Mouse (Mus musculus) lung, adult 2 months (tissue): ENCODE results near the gene Adgrl3. TPM values are rescaled to one million over a fixed set of nuclear protein-coding genes. Genes with fewer than 3 reads are reported as not detected.

Experiments
- DNase-seq: peaks from one replicate; pipeline ENCODE4 v3.0.0; 2022
- H3K4me1 ChIP-seq: fragments of 200-500 bp; 2 replicates; pipeline ENCODE4 v1.6.1; 2011; ENCODE audit warnings: low read length; ENCODE audit not compliant: control insufficient read depth, insufficient read depth
- H3K4me3 ChIP-seq: fragments of 200-500 bp; replicated peaks from 2 replicates; pipeline ENCODE3; 2011; ENCODE audit warnings: low read depth, mild to moderate bottlenecking, control low read depth, low read length; ENCODE audit errors: extremely low read depth
- CTCF ChIP-seq: fragments of 200-500 bp; IDR thresholded peaks from 2 replicates; pipeline ENCODE4 v1.5.1; 2011; ENCODE audit warnings: mild to moderate bottlenecking, low read length, control low read depth; ENCODE audit not compliant: insufficient read depth
- POLR2A ChIP-seq: fragments of 200-500 bp; IDR thresholded peaks from 2 replicates; pipeline ENCODE4 v1.6.1; 2011; ENCODE audit warnings: low read depth, mild to moderate bottlenecking, control low read depth, low read length, borderline replicate concordance; ENCODE audit errors: extremely low read depth
- WGBS: fragments of 180-500 bp; shearing (Covaris S2); methylation state at CpG from one replicate; pipeline ENCODE4 v1.1.7; 2018; 5-methylcytosine and 5-hydroxymethylcytosine counted together
- polyA plus RNA-seq: library from polyadenylated mRNA; depleted of rRNA; stranded (reverse); fragments of >200 nt; gene quantifications from 2 replicates; pipeline ENCODE4 v1.2.3, GENCODE M21; 2012

The Adgrl3 gene
- polyA plus RNA-seq, 1 experiment: 22.5 TPM

DNA sequence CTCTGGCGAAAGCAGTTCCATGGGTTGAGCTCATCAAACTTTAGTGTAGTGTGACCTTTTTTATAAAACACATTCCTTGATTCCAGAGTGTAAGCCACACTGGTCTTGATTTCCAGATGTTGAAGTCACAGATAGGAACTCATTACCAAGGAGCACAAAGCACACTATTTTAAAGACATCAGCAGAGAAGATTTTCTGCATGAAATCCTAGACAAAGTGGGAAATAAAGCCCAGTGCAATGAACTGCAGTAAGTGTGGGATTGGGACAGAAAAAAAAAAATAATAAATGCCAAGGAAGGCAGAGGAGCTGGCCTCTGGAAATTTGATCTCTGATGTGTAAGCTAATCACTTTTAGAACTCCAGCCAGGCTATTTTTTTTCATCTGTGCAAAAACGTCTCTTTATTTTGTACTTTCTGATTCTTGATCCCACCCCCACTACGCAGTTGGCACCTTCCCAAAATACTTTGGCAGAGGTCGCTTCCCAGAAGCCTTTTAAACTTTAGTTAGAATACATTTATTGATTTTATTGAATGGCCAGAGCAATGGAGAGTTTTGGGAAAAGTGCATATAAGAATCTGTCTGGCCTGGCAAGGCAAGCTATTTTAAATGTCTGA is 169.0 kb downstream of the Adgrl3 start:
- DNase-seq: no peak
- Histone ChIP-seq H3K4me1 (no peaks in the 10 kb centered on the region), H3K4me3 (no peak overlapping the region)
- TF ChIP-seq POLR2A (no peak), CTCF (no peak)
- 38% methylated on average over 4 of the region's 4 CpGs for WGBS

DNA sequence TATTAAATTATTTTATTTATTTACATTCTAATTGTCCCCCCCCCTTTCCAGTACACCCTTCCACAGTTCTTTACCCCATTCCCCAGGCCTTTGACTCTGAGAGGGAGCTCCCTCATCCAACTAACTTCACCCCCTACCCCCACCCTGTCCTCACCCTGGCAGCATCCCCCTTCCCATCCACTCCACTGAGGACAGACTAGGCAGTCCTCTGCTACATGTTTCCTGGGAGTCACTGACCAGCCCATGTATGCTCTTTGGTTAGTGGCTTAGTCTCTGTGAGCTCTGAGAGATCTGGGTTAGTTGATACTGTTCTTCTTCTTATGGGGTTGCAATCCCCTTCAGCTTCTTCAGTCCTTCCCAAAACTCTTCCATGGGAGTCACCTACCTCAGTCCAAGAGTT is 180.4 kb downstream of the Adgrl3 start:
- no peak for TF ChIP-seq CTCF
- no peak for TF ChIP-seq POLR2A
- Histone ChIP-seq H3K4me3 (no peak overlapping the region), H3K4me1 (peaks cover 3% of the 10 kb centered on the region; the same call in 1 of the 2 replicates)
- no peak for DNase-seq

- Histone ChIP-seq H3K4me1 (peaks cover 3% of the 10 kb centered on the region; the same call in 1 of the 2 replicates), H3K4me3 (no peak overlapping the region)
- no peak for TF ChIP-seq POLR2A
- no peak for TF ChIP-seq CTCF
- 87% methylated on average over 4 of the region's 4 CpGs for WGBS
- DNase-seq: no peak
Observed at GRCm38 (mm10) chr5:81201885-81202284, 181.9 kb downstream of the Adgrl3 start.

DNA sequence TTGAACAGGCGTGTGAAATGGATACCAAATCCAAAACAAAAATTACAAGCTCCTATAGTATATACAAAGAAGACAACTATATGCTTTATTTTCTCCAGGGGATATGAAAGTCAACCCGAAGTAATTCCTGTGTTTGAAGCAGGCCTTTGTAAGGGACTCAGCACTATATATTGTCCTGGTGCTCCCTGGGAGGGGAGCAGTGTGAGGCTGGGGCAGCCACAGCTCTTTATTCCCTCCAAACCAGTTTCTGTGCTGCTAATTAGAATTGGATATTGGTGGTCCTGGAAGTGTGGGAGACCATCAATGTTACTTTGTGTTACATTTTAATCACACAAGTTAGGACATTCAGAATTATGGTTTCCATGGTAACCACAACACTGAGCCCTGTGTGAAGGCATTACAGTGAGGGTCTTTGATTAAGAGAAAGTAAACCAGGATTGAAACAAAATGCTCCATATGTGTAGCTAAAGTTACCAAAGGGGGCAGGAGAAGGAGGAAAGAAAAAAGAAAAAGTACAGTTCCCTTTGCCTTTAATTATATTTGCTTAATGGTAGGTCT is 198.6 kb downstream of the Adgrl3 start:
- no peak for DNase-seq
- no peak overlapping the region for H3K4me3 ChIP-seq
- WGBS: 67% methylated on average over 2 of the region's 2 CpGs
- TF ChIP-seq CTCF (no peak), POLR2A (no peak)
- H3K4me1 ChIP-seq: no peaks in the 10 kb centered on the region

DNA sequence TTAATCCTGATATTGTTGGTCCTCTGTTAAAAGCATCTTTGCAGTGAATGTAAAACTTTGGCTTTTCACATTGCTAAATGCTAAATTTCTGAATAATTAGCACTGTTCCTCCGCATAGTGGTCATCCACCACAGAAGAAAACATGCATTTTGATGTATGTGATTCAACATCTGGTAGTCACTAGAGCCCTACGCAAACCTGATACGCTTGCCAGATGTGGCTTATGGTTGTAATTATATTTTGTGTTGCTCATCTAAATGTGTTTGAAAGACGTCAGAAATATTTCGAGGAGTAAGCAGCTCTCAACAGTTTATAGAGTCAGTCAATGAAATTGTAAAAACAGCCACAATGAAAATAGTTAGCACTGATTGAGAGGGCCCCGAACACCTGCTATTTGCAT is 204.5 kb downstream of the Adgrl3 start:
- 94% methylated on average over 6 of the region's 6 CpGs for WGBS
- no peak for DNase-seq
- Histone ChIP-seq H3K4me3 (no peak overlapping the region), H3K4me1 (no peaks in the 10 kb centered on the region)
- TF ChIP-seq POLR2A: no peak
- no peak for TF ChIP-seq CTCF

- 90% methylated on average over 2 of the region's 2 CpGs for WGBS
- Histone ChIP-seq H3K4me3 (no peak overlapping the region), H3K4me1 (no peaks in the 10 kb centered on the region)
- TF ChIP-seq CTCF (no peak), POLR2A (no peak)
- DNase-seq: no peak
Observed at GRCm38 (mm10) chr5:81225486-81225885, 205.5 kb downstream of the Adgrl3 start.

DNA sequence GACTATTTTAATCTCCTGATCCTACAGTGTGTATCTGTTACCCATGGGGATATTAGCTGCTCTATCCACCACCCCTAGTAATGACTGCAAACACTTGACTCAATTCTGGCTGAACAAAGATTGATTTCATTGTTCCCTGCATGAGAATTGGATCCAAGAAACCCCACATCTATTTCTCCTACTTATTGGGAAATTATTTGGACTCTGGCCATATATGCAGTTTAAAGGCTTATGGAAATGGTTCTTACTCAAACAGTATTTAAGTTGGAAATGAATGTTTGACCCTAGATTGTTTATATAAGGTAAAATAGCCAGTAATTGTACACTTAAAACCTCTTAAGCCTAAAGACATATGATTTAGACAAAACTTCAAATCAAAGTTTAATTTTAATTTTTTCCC is 207.3 kb downstream of the Adgrl3 start:
- Histone ChIP-seq H3K4me1 (no peaks in the 10 kb centered on the region), H3K4me3 (no peak overlapping the region)
- no peak for DNase-seq
- TF ChIP-seq CTCF: no peak
- no peak for TF ChIP-seq POLR2A

- no peaks in the 10 kb centered on the region for H3K4me1 ChIP-seq
- no peak for DNase-seq
- no peak for TF ChIP-seq POLR2A
- TF ChIP-seq CTCF: no peak
- H3K4me3 ChIP-seq: no peak overlapping the region
- WGBS: 72% methylated on average over 5 of the region's 5 CpGs
Observed at GRCm38 (mm10) chr5:81248724-81249123, 228.8 kb downstream of the Adgrl3 start.

DNA sequence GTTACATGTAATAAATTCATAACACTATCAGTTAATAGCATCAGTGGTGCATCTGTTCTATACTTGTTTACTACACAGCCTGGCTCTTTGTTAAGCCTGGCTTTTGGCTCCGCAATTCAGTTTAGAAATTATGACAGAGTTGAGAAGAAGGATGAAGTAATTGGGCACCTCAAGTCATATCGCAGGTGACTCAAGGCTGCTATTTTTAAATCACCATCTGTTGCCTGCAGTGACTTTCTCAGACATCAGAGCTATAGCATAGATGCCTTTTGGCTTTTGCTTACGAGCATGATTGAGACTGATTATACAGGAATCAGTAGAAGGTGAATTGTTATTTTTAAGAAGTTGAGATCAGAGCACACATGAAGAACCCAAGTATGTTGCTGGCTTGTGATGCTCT is 236.2 kb downstream of the Adgrl3 start:
- 90% methylated on average over 3 of the region's 3 CpGs for WGBS
- TF ChIP-seq CTCF (no peak), POLR2A (no peak)
- Histone ChIP-seq H3K4me1 (no peaks in the 10 kb centered on the region), H3K4me3 (no peak overlapping the region)
- no peak for DNase-seq

- Histone ChIP-seq H3K4me1 (peaks cover 11% of the 10 kb centered on the region), H3K4me3 (no peak overlapping the region)
- 54% methylated on average over 3 of the region's 3 CpGs for WGBS
- TF ChIP-seq CTCF (no peak), POLR2A (no peak)
- DNase-seq: no peak
Observed at GRCm38 (mm10) chr5:81269689-81270088, 249.8 kb downstream of the Adgrl3 start.
